Mouse (Mus musculus) ES-E14 (cell line): ENCODE measurements around the gene Slc16a5.

Experiments
- MAFK ChIP-seq: IDR thresholded peaks from 2 replicates; pipeline ENCODE4 v1.6.1; 2014; ENCODE audit warnings: mild to moderate bottlenecking, low read depth, low read length, inconsistent platforms; ENCODE audit not compliant: insufficient read depth
- ZC3H11A ChIP-seq: IDR thresholded peaks from 2 replicates; pipeline ENCODE4 v1.6.1; 2012; ENCODE audit warnings: low read depth, mild to moderate bottlenecking, inconsistent platforms, low read length, borderline replicate concordance

GRCm38 (mm10) chr11:115460976-115461375, 1.3 kb upstream of the Slc16a5 start:
- TF ChIP-seq MAFK (no peak), ZC3H11A (no peak)
